Mouse (Mus musculus): ENCODE measurements at regions not wholly inside any gene's neighbourhood (a gene's known extent, or its start where the extent isn't known, plus 50 kb on each side); places are given as distances from the start of the nearest gene placed in this dataset.

DNA sequence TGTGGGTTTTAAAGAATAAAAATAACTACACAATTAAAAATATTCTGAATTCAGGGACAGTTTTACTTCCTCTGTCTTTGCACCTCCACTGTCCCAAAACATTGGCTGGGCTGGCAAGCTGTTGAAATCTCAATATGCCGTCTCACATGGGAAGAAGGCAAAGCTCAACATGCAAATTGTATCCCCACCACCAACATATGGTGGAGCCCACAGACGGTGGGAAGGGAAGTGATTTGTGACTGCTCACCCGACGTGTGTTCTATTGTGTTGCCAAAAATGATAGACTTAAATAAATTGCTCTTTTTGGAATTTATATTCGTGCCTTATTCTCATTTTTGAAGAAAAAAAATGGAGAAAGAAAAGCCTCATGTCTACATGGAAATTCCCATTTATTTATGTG is 105.6 kb downstream of the Fam204a start:
- TF ChIP-seq USF1 (IDR thresholded peaks at IDR 0.05; ENCODE audit: low read depth) (no peak), CTCF (IDR thresholded peaks at IDR 0.05; ENCODE audit: control insufficient read depth, insufficient read depth, insufficient read length) (no peak), MAX (IDR thresholded peaks at IDR 0.05) (no peak), MYOG (IDR thresholded peaks at IDR 0.05; ENCODE audit: control insufficient read depth, extremely low read depth, insufficient read length) (no peak), MYOD1 (IDR thresholded peaks at IDR 0.05; ENCODE audit: control insufficient read depth, insufficient read length, low read depth) (no peak), FOSL1 (IDR thresholded peaks at IDR 0.05; ENCODE audit: insufficient read depth, low read length, poor library complexity, severe bottlenecking) (no peak), CEBPB (IDR thresholded peaks at IDR 0.05; ENCODE audit: low read depth) (no peak)
